Mouse (Mus musculus): ENCODE measurements around the gene Amhr2.
A peak's percentile ranks its signal among the peaks of the same experiment; 100 is the strongest.

Gene Amhr2

DNA sequence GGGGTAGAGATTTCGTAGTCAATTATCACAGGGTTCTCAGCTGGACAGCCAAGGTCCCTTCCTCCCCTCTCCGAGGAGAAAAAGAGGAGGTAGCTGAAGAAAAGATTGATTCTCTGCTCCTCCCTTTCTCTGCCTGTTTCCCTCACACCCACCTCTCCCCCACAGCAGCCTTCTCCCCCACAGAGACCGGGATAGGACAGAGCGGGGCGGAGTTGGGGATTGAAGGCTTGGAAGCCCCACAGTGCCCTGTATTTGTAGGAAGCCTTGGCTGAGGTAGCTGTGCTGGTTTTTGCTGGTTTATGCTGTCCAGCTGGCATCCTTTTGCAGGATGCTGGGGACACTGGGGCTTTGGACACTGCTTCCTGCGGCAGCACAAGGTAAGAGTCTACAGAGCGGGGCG lies at the start of gene Amhr2:
Gene Amhr2, plus strand, starts transcription at position 222 of the 400 bp plus-strand sequence.
- no peak for DNase-seq

DNA sequence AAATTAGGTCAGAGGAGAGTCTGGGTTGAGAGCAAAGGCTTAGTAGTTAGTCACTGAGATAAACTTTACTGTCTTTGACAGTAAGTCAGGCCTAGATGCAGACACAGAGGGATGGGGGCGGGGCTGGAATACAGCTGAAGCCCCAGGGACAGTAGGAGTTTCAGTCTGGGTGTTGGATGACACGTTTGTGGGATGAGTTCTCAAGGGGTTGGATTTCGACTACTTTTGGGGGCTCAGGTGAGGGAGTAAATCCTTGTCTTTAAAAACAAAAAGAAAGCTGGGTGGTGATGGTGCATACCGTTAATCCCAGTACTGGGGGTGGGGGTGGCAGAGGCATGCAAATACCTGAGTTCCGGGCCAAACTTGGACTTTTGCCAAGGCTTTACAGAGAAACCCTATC lies 46.5 kb upstream of the Amhr2 start:
- no peak for DNase-seq

DNA sequence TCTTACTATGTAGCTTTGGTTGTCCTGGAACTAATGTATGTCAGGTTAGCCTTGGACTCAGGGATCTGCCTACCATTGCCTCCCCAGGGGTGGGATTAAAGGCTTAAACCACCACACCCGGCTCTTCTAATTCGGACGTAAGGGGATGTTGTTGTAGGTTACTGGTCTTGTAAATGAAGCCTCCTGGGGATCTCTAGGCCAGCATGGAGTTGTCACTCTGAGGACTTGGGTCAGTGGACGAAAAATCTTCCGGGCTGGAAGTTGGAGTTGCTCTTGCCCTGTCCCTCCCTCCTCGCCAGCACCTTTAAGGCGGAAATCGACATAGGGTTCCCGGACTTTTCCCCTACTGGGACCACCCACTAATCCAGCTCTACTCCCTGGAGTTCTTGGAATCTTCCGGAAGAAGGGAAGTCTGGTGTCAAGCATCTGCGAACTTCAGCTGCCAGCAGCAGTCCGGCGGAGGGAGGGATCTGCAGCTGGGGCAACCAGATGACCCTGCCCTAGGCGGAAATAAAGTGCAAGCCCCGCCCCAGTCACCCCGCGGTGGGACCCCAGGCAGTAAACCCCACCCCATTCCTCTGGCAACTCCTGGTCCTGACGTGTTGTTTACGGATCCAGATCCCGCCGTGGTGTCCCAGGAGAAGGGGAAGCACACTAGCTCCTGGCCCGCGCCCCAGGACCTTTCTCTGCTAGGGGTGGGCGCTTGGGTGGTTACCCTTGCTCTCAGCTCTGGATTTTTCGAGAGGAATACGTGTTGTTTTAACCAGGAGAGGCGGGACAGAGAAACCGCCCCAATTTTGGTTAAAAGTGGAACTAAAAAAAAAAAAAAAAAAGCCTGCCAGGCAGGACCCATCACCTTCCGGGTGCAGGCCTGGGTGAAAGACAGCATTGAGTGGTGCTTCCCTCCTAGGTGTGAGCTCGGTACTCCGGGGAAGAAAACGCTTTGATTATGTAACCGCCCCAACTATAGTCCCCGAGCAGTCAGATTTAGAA lies 45.6 kb upstream of the Amhr2 start:
- DNase-seq: peak; percentile 89

DNA sequence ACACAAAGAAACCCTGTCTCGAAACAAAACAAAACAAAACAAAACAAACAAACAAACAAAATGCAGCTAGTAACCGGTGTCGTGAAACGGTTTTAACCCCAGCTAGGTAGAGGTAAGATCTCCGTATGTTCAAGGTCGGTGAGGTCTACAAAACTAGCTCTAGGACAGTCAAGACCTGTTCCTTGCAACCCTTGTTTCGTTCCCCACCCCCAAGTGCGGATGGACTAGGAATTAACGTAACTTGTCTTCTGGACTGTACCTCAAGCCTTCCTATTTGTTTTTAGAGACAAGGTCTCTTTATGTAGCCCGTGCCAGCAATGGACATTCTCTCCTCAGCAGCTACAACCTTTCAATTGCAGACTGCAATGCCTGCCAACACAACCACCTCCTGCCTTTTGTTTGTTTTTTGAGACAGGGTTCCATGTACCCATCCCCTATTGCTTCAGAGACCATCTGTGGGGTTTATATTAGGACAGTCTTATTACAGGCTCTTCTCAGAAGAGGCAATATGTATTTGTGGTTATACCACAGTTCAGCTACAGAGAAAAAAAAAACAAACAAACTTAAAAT lies 44.6 kb upstream of the Amhr2 start:
- DNase-seq: no peak

DNA sequence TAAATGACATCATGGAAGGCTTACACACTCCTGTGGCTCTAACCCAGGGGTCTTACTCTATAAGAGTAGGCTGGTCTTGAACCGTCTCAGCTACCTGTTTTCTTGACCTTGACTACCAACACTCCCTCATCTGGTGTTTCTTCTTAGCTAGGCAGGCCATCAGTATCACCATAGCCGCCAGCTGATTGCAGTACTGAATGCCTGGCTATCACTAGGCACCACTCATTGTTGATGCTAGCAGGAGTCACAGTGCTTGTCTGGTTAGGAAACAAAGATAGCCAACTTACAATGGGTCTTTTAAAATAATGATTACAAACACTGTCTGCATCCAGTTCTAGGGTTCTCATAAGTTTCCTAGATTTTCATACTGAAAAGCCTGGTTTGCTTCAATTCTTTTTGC lies 43.9 kb upstream of the Amhr2 start:
- no peak for DNase-seq

DNA sequence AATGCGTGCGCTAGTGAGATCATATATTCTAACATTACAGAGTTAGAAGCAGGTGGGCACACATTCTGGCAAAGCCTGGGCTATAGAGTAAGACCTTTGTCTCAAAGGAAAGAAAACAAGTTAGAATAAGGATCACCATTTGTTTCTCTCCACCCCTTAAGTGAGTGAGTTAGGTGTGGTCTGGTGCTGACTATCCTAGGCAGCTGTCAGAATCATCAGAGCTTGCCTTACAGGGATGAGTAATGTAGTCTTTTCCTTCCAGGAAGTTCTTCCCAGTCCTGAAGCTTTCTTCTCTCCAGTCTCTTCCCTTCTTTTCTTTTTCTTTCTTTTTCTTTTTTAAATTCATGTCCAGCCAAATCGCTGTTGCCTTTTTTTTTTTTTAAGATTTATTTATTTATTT lies 43.0 kb upstream of the Amhr2 start:
- no peak for DNase-seq

DNA sequence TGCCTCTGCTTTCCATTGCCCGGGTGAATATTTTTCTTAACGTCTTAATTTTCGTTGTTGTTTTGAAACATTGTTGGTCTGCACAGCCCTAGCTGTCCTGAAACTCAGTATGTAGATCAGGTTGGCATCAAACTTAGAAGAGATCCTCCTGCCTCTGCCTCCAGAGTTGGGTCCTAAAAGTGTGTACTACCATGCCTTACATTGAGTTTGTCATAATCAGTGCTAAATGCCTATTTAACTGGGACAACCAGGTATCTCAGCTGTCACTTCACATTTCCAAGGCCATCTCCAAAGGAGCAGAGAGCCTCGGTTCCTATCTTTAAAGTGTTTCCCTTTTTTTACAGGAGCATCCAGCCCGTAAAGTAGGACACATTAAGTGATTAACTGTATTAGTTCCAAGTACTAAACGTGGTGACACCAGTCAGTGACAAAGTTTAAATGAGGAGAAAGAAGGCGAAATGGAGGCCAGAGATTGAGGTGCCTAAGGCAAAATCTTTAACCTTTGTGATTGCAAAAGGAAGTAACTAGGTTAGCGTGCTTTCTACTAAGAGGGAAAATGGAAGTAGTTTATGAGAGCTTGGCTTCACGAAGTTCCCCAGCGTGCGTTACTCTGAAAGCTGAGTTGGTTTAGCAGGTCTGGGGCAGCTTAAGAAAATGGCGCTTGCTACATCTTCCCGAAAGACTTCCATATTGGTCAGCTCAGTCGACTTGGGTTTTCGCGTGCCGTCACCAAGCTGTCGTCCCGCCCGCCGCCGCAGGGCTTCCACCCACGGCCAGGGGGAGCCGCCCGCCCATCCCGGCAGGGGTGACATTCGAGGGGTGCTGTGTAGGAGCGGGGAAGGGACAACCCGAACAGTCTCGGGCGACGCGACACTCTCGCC lies 40.3 kb upstream of the Amhr2 start:
- DNase-seq: no peak

DNA sequence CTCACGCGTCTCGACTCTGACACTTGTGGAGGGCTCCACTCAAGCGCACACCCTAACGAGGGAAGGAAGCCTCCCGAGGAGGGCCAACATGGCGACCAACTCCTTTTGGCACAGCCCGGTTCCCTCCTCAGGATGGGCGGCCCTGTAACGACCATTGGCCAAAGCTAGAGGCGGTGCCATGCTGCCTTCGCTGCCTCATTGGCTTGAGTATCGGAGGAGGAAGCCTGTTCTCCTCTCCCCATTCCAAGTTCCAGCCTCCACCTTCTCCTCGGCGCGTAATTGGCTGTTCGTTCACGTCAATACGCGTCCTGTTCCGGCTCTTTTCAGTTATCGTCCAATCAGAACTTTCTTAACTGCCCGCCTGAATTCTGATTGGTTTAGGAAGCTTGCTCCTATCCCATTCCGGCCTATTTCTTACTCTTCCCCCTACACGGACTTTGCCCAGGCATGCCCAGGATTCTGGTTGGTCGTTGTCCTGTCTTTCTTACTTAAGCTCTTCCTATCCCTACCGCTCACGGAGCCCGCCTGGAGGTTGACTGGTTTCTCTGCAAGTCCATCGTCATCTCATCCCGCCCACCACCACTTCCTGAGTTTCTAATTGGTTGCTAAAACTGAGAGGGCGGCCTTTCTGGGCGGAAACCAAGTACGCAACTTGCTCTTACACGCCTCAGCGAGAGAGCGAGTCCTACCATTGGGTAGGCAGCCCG lies 39.5 kb upstream of the Amhr2 start, which contains the start of gene Sp1:
Gene Sp1, plus strand, starts transcription at position 655 of the 707 bp plus-strand sequence.
- DNase-seq: peak; percentile 99

DNA sequence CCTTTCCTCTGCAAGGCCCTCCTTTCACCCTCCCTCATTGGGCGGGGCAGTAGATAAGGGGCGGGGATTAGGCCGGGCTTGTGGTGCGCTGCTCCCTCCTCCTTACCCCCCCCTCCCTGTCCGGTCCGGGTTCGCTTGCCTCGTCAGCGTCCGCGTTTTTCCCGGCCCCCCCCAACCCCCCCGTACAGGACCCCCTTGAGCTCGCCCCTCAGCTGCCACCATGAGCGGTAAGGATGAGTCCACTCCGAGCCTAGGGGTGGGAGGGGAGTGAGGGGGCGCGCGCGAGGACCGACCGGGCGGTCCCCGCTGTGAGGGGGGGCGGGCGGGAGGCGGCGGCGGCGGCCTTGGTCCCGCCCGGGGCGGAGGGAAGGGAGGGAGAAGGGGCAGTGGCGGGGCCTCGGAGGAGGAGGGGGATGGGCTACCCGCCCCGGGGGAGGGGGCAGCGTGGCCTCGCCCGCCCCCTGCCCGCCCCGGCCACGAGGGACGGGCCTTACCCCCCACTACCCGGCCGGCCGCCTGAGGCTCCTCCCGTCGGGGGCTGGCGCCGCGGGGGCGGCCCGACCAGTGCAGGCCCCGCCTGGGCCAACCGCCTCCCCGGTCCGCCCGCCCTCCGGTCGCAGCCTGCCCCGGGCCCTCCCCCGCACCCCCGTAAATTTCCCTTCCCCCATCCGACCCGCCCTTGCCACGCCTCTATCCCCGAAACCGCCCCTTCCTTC lies 38.8 kb upstream of the Amhr2 start:
- DNase-seq: peak; percentile 84

DNA sequence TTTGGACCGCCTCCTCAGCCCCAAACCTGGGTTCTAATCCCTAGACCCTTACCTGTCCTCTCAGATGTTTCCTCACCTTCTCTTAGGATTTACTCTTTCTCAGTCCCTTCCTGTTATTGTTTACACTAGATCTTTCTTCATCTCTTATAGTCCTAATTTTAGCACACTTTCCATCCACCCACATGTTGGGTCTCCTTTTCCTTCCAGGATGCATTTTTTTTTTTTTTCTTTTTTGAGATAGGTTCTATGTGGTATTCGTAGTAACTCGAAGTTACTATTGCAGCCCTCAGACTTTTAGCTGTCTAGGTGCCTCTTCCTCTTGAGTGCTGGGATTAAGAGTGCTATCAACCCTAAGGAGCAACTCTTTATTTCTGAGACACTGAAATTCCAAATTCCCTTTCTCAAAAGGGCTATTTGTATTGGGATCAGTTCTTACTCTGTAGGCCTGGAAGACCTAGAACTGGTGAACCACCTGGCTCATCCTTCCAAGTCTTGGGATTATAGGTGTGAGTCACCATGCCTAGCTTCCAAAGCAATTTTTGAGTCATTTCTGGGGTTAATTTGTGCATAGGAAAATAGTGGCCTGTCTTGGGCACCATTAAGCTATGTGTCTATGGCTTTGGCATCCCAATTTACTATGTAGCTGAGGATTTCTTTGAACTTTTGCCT lies 38.1 kb upstream of the Amhr2 start:
- DNase-seq: no peak

DNA sequence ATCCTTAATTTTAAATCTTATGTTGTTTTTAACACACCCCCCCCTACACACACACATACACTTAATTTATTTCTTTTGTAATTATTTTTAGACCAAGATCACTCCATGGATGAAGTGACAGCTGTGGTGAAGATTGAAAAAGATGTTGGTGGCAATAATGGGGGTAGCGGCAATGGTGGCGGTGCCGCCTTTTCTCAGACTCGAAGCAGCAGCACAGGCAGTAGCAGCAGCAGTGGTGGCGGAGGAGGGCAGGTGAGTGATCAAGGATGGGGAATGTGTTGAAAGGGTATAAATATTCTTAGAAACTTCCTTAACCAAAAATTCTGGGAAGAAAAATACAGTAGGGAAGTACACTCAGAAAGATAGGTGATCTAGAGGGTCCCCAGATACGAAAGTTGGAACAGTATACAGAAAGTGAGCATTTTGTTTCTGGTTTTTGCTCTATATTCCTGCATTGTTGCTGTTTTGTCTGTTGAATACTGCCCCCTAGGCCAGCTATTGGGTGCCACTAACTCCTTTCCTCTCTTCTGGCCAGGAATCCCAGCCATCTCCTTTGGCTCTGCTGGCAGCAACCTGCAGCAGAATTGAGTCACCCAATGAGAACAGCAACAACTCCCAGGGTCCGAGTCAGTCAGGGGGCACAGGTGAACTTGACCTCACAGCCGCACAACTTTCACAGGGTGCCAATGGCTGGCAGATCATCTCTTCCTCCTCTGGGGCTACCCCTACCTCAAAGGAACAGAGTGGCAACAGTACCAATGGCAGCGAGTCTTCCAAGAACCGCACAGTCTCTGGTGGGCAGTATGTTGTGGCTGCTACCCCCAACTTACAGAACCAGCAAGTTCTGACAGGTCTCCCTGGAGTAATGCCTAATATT lies 37.2 kb upstream of the Amhr2 start:
- DNase-seq: no peak

DNA sequence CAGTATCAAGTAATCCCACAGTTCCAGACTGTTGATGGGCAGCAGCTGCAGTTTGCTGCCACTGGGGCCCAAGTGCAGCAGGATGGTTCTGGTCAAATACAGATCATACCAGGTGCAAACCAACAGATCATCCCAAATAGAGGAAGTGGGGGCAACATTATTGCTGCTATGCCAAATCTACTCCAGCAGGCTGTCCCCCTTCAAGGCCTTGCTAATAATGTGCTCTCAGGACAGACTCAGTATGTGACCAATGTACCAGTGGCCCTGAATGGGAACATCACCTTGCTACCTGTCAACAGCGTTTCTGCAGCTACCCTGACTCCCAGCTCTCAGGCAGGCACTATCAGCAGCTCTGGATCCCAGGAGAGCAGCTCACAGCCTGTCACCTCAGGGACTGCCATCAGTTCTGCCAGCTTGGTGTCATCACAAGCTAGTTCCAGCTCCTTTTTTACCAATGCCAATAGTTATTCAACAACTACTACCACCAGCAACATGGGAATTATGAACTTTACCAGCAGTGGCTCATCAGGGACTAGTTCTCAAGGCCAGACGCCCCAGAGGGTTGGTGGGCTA lies 36.5 kb upstream of the Amhr2 start:
- DNase-seq: no peak

DNA sequence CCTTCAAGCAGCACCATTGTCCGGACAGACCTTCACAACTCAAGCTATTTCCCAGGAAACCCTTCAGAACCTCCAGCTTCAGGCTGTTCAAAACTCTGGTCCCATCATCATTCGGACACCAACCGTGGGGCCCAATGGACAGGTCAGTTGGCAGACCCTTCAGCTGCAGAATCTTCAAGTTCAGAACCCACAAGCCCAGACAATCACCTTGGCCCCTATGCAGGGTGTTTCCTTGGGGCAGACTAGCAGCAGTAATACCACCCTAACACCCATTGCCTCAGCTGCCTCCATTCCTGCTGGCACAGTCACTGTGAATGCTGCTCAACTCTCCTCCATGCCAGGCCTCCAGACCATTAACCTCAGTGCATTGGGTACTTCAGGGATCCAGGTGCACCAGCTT lies 35.9 kb upstream of the Amhr2 start:
- DNase-seq: no peak

DNA sequence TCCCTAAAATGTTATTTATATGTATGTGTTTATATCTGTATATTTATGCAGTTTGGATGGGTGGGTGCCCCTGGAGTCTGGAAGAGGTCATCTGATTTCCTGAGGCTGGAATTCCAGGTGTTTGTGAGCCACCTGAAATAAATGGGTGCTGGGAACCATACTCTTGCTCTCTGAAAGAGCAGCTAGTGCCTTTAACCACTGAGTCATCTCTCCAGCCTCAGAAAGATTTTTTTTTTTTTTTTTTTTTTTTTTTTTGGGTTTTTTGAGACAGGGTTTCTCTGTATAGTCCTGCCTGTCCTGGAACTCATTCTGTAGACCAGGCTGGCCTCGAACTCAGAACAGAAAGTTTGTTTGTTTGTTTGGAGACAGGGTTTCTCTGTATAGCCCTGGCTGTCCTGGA lies 34.1 kb upstream of the Amhr2 start:
- DNase-seq: no peak

DNA sequence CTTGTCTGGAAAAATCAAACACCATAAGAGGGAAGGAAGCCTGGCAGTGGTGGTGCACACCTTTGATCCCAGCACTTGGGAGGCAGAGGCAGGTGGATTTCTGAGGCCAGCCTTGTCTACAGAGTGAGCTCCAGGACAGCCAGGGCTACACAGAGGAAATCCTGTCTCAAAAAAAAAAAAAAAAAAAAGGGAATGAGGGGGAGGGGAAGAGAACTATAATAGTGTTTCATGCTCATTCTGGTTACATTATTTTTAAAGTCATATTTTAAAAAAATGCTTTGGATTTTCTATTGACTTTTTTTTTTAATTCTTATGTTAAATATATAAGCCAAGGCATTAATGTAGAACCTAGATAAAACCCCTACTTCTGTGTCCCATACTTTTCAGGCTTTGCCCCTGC lies 31.5 kb upstream of the Amhr2 start:
- DNase-seq: no peak

DNA sequence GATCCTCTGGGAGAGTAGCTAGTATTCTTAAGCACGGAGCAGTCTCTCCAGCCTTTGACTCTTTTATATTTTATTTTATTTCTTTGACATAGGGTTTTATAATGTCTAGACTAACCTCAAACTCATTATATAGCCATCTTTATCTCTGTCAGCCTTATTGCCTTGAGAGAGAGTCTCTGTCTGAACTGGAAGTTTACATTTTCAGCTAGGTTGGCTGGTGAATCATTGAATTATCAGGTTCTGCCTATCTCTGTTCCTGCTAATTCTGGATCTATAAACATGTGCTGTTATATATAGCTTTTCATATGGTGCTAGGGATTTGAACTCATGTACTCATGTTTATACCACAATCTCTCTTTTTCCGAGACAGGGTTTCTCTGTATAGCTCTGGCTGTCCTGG lies 27.6 kb upstream of the Amhr2 start:
- no peak for DNase-seq

DNA sequence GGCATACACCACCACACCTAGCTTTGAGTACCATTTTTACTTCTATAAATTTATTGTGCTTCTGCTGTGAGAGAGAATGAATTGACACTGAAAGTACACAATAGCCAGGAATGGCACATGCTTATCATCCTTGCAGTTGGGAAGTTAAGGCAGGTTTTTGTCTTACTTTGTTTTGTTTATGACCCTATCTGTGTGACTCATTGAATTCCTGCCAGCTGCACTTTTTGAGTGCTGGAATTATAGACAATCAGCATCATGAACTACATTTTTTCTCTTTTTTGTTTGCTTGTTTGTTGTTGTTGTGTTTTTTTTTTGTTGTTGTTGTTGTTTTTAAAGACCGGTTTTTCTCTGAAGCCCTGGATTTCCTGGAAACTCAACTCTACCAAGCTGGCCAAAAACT lies 24.2 kb upstream of the Amhr2 start:
- DNase-seq: no peak

DNA sequence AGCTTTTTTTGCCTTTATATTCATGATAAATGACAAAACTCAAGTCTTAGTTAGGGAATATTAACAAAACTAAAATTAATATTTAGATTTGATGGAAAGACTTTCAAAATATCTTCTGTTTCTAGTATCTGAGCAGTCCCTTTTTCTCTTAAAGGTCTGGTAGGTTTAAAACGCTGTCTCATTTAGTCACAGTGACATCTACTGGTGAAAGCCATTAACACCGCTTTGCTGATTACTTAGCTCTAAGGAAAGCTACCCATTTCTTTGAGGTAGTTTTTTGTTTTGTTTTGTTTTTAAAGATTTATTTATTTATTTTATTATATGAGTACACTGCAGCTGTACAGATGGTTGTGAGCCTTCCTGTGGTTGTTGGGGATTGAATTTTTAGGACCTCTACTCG lies 23.7 kb upstream of the Amhr2 start:
- DNase-seq: peak; percentile 73

DNA sequence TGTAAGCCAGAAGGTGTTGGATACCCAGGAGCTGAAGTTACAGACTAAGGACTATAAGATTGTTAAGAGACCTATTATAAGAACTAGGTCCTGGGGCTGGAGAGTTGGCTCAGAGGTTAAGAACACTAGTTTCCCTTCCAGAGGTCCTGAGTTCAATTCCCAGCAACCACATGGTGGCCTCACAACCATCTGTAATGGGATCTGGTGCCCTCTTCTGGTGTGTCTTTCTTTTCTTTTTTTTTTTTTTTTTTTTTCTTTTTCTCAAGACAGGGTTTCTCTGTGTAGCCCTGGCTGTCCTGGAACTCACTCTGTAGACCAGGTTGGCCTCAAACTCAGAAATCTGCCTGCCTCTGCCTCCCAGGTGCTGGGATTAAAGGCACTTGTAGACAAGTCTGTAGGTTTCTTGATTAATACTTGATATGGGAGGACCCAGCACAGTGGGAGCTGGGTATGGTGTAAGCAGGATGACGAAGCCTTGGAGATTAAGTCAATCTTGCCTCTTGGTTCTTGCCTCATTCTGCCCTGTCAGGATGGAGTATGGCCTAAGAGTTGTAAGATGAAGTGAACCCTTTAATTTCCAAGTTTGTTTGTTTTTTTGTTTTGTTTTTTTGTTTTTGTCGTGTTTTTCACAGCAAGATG lies 21.4 kb upstream of the Amhr2 start:
- no peak for DNase-seq

DNA sequence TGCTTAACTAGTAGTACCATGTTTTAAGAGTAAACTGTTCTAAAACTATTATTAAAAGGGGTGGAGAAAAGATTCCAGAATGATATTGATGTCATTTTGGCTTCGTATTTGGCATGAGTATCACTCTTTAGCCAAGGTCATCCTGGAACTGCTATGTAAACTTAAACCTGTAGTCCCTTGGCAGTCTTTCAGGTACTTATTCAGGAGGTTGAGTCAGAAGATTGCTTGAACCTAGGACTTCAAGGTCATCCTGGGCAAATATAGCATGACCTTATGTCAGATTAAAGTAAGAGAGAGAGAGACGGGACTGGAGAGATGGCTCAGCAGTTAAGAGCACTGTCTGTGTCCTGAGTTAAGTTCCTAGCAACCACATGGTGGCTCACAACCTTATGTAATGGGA lies 20.5 kb upstream of the Amhr2 start:
- no peak for DNase-seq
